Mouse (Mus musculus): Measurements from ENCODE around the gene Popdc3.

DNA sequence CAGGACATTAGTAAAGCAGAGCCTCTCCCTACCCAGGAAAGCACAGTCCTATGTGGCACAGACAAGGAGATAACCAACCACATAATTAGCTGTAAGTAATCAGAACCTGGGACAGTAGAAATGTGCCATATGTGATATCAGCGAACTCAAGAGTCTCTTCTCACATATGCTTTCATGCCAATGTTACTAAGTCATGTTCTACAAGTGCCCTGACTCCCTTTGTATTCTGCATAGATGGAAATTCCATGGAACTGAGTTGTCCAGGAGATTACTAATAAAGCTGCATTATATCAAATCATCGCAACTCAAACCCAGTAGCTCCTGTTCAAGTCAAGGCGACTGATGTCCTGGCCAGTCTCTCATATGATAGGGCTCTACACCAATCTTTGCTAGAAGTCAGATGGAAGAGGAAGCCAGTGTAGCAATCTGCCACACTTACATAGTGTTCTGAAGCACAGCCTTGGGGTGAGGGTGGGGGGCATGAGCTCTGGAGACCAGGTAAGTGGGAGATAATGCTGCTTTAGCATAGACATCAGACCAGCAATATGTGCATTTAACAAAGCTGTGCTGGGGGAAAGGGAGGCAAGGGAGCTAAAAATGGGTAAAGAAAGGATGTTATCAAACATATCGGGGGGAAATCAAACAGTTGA lies 2.9 kb downstream of the Popdc3 start:
- TF ChIP-seq POLR2A (IDR thresholded peaks at IDR 0.05; ENCODE audit: insufficient read depth, low read depth, low read length) (no peak), CTCF (IDR thresholded peaks at IDR 0.05) (no peak), EP300 (IDR thresholded peaks at IDR 0.05; ENCODE audit: insufficient read depth, low read depth, low read length) (no peak)

All from heart, adult 2 months (tissue).